Mouse (Mus musculus): ENCODE data around the gene Col5a1. TPM values are rescaled to one million over a fixed set of nuclear protein-coding genes. Genes with fewer than 3 reads are reported as not detected.

Col5a1 gene
- polyA plus RNA-seq, 1 experiment from 2014 or later, result 37.4 TPM

- no peak overlapping the region for H3K4me3 ChIP-seq
- H3K9me3 ChIP-seq, result no peaks in the 10 kb centered on the region
- DNase-seq (ENCODE audit: low spot score), result peak; percentile 89
- WGBS, result 85% methylated on average over 2 of the region's 2 CpGs
- no peaks in the 10 kb centered on the region for H3K27me3 ChIP-seq (ENCODE audit: insufficient read depth, poor library complexity, severe bottlenecking)
- no peaks in the 10 kb centered on the region for H3K36me3 ChIP-seq
- H3K27ac ChIP-seq, result peak overlapping the region; percentile 79
- 0 out of 2 replicates have a peak, but pooled peaks cover 5% of the 10 kb centered on the region for H3K4me1 ChIP-seq
Observed at GRCm38 (mm10) chr2:28067821-28068536, 181.8 kb downstream of the Col5a1 start.

DNA sequence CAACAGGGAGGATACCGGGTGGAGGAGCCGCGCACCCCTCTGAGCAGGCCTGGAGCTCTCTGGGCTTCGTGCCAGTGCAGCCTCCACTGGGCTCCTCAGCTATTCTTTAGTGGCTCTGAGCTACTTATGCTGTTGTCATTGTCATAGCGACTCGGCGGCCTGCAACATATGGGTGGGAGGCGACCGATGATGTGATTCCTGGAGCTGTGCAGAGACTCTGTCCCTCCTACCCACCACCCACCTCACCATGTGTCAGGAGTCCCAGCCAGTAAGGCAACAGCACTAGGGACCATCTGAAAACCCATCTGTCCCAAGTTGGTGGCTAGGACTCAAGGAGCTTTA is 182.3 kb downstream of the Col5a1 start:
- H3K4me3 ChIP-seq, result no peak overlapping the region
- H3K9me3 ChIP-seq, result no peaks in the 10 kb centered on the region
- 83% methylated on average over 9 of the region's 9 CpGs for WGBS

GRCm38 (mm10) chr2:28075616-28076187 is 189.5 kb downstream of the Col5a1 start:
- Histone ChIP-seq H3K9me3 (no peaks in the 10 kb centered on the region), H3K36me3 (no peaks in the 10 kb centered on the region), H3K27ac (no peak overlapping the region), H3K27me3 (ENCODE audit: insufficient read depth, poor library complexity, severe bottlenecking) (no peaks in the 10 kb centered on the region), H3K4me3 (no peak overlapping the region), H3K4me1 (no peaks in the 10 kb centered on the region)
- WGBS, result 75% methylated on average over 7 of the region's 7 CpGs
- DNase-seq (ENCODE audit: low spot score), result no peak

More for the DNA sequence above, 182.3 kb downstream of the Col5a1 start:
- Histone ChIP-seq H3K27ac (peak overlapping the region; percentile 79), H3K27me3 (ENCODE audit: insufficient read depth, poor library complexity, severe bottlenecking) (no peaks in the 10 kb centered on the region), H3K36me3 (no peaks in the 10 kb centered on the region), H3K4me1 (0 out of 2 replicates have a peak, but pooled peaks cover 5% of the 10 kb centered on the region)
- DNase-seq (ENCODE audit: low spot score), result no peak

GRCm38 (mm10) chr2:28084768-28085167 is 198.5 kb downstream of the Col5a1 start, which contains the start of gene Fcnb:
Gene Fcnb (minus strand): TSS chr2:28084885.
- 82% methylated on average over 3 of the region's 3 CpGs for WGBS
- H3K9me3 ChIP-seq, result no peaks in the 10 kb centered on the region

GRCm38 (mm10) chr2:28086112-28086511 is 199.9 kb downstream of the Col5a1 start:
- Histone ChIP-seq H3K36me3 (no peaks in the 10 kb centered on the region), H3K27me3 (ENCODE audit: insufficient read depth, poor library complexity, severe bottlenecking) (no peaks in the 10 kb centered on the region), H3K27ac (no peak overlapping the region), H3K9me3 (no peaks in the 10 kb centered on the region), H3K4me3 (no peak overlapping the region), H3K4me1 (peaks cover 9% of the 10 kb centered on the region)
- no peak for DNase-seq (ENCODE audit: low spot score)
- 79% methylated on average over 10 of the region's 10 CpGs for WGBS

More at GRCm38 (mm10) chr2:28084768-28085167, 198.5 kb downstream of the Col5a1 start, which contains the start of gene Fcnb:
- Histone ChIP-seq H3K27me3 (ENCODE audit: insufficient read depth, poor library complexity, severe bottlenecking) (no peaks in the 10 kb centered on the region), H3K4me3 (no peak within 1 kb of the TSS), H3K27ac (no peak within 1 kb of the TSS), H3K36me3 (no peaks in the 10 kb centered on the region), H3K4me1 (no peaks in the 10 kb centered on the region; the same call in 1 of the 2 replicates)
- no peak for DNase-seq (ENCODE audit: low spot score)

- no peak for DNase-seq (ENCODE audit: low spot score)
- Histone ChIP-seq H3K4me3 (no peak overlapping the region), H3K27me3 (ENCODE audit: insufficient read depth, poor library complexity, severe bottlenecking) (peaks cover 12% of the 10 kb centered on the region), H3K27ac (no peak overlapping the region), H3K4me1 (peaks cover 9% of the 10 kb centered on the region), H3K36me3 (no peaks in the 10 kb centered on the region), H3K9me3 (no peaks in the 10 kb centered on the region)
- 76% methylated on average over 5 of the region's 5 CpGs for WGBS
Observed at GRCm38 (mm10) chr2:28089095-28089494, 202.9 kb downstream of the Col5a1 start.

Other genes starting within 250 kb of the Col5a1 start
- gene Rxra, start 210.0 kb upstream of the Col5a1 start, polyA plus RNA-seq (2016; fragmentation: Nextera tagmentation; extraction: Ambion mirVana), result 6.4 and 8.0 TPM in 2 replicates
- not detected in 2 replicates for gene Fcnb, start 198.5 kb downstream of the Col5a1 start, polyA plus RNA-seq (2016; fragmentation: Nextera tagmentation; extraction: Ambion mirVana)

All from heart, embryonic 10.5 days (tissue).